Mouse (Mus musculus): Measurements from ENCODE around the gene Stom.

Stom gene

DNA sequence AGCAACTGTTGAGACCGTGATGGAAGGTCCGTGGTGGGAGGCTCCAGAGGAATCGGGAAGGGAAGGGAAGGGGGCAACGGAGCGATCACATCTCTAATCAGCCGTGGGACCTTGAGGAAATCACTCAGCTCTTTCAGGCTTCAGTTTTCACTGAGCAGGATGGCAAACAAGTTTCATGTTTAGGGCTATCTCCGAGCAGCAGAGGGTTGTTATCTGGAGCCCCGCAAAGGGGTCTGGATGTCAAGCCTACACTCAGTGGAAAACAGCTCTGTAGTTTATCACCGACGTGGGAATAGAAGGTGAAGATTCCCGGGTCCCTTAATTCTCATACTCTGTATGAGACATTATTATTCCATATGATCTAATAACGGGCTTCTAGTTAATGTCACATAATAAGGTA, 18.4 kb downstream of the Stom start:
- no peak for DNase-seq

DNA sequence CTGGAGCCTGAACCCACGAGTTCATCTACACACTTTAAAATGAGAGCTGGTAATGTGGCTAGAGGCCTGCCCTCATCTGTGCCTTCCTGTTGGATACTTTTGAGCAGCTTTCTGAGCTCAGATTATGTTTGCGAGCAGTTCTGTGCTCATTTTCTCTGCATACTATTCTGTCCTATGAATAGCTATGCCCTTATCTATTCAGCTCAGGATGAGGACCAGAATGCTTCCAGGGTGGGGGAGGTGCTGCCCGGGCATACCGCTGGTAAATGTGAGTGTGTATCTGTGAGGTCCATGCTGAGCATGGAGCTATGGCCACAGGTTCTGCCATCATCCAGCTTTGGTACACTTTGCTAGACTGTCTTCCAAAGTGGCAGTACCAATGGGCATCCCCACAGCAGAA, 19.2 kb downstream of the Stom start:
- DNase-seq, result no peak

DNA sequence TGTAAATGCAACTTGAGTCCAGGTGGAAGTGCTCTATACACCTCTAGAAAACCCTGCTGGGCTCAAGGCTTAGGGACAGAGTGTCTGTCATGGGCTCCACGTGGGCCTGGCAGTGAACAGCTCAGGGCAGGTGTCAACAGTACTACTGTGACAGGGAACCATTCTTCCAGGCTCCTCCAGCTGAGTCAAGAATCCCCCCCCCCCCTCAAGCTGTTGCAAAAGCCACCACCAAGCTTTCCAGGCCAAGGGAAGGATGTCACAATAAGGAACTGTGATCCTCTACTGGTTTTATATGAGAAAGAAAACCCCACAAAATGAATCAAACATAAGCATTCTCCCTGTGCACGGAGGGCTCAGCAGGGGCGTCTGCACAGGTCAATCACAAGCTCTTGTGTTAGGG, 22.5 kb downstream of the Stom start:
- DNase-seq, result no peak

DNA sequence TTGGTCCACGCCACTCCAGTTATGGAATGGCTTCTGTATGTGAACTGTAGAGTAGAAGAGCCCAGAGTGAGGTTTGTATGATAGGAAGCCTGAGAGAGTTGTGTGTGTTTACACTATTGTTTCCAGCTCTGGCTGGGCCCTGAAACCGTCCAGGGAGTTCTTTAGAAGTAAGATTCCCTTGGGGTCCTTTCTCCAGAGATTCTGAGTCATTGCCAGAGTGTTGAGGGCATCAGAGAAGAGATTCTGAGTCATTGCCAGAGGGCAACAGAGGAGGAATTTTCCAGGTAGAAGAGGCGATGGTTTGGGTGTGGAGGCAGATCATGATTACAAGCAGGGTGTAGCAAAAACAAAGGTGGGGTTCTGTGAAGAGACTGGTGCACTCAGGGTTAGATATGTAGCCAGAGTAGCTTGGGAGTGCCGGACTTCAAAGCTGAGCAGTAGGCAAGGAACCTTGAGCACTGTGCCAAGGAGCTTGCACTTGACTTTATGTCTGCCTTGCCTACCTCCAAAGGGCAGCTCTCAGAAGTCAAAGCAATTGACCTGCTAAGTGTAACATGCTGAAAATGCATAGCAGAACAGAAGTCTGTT, 26.8 kb downstream of the Stom start:
- DNase-seq, result no peak

DNA sequence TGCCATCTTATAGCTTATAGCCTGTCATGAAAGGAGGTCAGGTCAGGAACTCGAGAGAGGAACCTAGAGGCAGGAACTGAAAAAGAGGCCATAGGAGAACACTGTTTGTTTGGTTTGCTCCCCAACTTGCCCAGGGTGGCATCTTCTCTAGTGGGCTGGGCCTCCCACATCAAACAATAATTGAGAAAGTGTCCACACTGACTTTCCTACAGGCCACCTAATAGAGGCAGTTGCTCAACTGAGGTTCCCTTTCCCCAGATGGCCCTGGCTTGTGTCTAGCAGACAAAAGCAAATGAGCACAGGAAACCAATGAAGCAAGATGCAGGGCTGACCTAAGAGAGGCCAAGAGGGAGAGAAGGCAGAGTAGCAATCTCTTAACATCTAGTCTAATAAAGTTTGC, 28.6 kb downstream of the Stom start:
- no peak for DNase-seq

- peak; percentile 49 to 65 for DNase-seq
Measured at GRCm38 (mm10) chr2:35302049-35302885, 34.5 kb downstream of the Stom start.

DNA sequence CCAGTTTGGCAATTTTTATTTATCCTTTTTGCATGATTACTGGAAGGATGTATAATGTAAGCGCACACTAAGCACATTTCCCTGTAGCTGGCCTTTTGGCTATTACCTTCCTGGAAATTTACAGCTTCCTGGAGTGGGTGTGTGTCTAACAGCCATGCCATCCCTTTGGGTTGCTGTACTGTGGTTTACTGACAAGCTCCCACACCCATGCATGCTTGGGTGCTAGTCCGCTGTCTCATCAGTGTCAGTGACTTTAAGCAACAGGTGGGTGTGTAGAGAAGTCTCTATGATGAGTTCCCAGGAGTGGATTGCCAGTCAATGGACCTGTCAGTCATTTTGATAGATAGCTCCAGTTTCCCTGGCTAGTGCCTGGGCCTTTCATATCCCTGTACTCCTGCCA, 37.3 kb downstream of the Stom start:
- DNase-seq, result no peak

DNA sequence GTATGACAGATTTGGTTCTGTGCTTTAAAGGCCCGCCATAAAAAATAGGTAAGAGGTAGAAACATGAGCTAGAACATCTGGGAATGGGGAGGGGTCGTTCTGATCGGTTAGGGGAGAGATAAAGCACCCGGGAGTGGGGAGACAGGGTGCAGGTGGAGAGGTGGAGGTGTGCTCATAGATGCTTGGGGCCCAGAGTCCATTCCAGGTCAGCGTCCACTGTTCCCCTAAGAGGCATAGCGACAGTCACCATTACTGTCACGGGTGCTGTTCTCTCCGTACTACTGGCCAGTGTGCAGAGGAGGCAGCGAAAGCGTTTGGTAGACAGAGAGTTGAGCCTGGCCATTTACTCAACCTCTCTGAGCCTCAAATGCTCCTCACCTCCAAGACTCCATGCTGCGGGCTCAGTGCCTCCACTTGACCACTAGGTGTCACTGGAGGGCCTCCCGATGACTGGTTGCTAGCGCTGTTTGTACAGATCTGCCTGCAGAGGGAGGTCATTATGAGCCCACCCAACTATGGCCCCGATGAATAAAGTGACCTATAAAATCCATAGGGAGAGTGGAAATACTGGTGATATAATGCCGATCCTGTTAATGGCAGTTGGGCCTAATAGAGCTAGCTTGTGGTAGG, 39.0 kb downstream of the Stom start:
- peak; percentile 85 to 88 for DNase-seq

GRCm38 (mm10) chr2:35293291-35293690, 43.5 kb downstream of the Stom start:
- DNase-seq, result no peak

- no peak for DNase-seq
Measured at GRCm38 (mm10) chr2:35292700-35293099, 44.1 kb downstream of the Stom start.

GRCm38 (mm10) chr2:35291856-35292255, 44.9 kb downstream of the Stom start:
- peak; percentile 66 to 76 for DNase-seq

- peak; percentile 89 to 91 for DNase-seq
Measured at GRCm38 (mm10) chr2:35288758-35289635, 47.8 kb downstream of the Stom start.

GRCm38 (mm10) chr2:35287017-35287620, 49.7 kb downstream of the Stom start:
- no peak for DNase-seq

GRCm38 (mm10) chr2:35285209-35285608, 51.6 kb downstream of the Stom start:
- no peak for DNase-seq

- no peak for DNase-seq
Measured at GRCm38 (mm10) chr2:35283997-35284396, 52.8 kb downstream of the Stom start.

DNA sequence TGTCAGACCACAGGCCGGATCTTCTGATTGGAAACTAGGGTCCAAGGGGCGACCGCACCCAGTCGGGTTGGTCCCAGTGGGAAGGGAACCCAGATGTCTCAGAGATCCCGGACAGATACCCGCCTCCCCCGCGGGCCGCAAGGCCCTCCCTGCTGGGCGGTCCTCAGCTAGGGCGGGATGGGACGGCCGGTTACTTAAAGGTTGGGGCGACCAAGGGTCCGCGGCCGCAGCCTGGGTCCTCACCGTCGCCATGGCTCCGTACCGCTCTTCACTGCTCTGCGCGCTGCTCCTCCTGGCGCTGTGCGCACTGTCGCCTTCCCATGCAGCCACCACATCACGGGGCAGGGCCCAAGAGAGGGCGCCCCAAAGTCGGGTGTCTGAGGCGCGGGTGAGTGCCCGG, 54.6 kb downstream of the Stom start:
- DNase-seq, result peak; percentile 59 to 75

DNA sequence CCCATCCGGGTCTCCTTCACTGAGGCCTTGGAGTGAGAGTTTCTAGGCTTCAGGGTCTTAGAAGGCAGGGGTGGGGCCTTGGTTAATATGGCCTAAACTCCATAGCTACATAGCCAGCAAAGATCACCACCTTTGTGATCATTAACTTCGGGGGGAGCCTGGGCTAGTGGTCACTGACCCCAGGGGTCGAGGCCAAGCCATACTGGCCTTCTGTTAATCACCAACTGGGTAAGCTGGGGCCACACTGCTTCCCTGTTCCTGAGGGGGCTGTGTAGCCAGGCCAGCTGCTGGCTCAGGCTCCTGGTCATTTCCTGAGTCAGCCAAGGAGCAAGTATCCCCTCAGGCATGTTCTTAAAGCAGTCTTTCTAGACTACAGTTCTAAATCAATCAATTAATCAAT, 56.8 kb downstream of the Stom start:
- peak in 1 of 2 experiments; percentile 53 for DNase-seq

DNA sequence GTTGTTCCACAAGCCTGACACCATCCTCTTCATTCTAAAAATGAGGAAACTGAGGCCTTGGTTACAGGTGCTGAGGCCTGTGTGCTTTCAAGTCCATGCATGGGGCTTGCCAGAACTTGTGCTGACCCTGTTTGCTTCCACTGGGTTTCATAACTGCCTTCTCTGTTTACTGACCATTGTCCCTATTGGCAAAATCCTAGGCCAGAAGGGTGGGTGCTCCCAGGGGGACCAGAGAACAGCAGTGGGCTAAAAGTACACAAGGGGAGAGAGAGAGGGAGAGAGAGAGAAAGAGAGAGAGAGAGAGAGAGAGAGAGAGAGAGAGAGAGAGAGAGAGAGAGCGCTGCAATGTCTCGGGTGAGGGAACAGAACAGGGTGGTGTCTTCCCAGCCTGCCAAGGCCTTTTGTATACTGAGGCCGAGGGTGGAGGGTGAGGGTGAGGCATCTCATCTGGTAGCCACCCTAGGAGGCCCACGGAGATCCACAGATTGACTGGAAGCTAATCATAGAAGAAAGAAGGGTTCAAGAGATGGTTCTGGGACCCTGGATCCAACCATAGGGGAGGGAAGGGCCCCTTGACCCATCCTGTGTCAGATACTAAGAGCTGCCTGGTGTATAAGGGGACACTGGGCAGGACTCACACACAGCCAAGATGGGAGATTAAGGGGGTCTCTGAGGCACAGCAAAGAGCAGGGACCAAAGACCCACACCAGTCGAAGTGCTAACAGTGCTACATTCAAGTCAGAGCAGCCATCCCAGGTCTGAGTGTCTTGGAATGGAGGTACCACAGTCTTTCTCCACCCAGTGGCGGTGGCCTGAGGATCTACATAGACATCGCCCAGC, 58.2 kb downstream of the Stom start:
- no peak for DNase-seq

- DNase-seq, result peak; percentile 38 to 46
Measured at GRCm38 (mm10) chr2:35277686-35278085, 59.1 kb downstream of the Stom start.

GRCm38 (mm10) chr2:35273536-35273935, 63.2 kb downstream of the Stom start:
- peak; percentile 44 to 64 for DNase-seq

DNA sequence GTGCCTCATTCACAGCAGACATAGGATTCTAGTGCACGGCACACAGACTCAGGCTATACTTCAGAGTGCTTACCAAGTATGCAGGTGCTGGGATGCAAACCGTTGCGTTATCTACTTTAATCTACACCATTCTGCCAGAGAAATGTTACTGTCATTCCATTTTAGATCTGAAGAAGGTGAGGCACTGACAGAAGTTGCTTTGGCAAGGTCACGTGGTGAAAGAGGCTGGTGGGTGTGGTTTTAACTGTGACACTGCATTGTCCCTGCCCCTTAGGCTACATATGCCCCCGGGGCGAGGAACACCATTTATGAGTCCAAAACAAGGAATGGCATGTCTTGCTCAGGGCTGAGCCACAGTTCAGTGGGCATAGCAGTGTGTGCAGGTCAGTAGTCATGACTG, 63.9 kb downstream of the Stom start:
- DNase-seq, result no peak

DNA sequence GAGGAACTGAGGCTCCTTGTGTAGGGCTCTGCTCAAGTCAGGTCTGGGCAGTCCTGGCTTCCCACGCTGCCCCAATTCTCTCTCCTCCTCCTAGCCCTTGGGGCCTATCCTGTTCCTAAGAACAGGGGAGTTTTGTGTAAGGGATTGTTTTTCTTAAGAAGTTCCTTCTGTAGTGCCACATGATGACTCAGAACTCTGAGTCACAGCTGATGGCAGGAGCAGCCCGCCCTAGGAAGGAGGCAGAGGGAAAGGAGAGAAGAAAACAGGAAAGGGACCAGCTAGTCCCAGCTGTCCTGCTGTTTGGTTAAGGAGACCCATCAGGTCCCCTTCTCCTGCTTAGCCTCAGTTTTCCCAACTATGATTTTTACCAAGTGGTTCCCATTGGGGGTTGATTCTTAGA, 65.0 kb downstream of the Stom start:
- no peak for DNase-seq
